Mouse (Mus musculus) kidney, adult 10 weeks (tissue): ENCODE measurements around the gene Stxbp3. TPM values are rescaled to one million over a fixed set of nuclear protein-coding genes. Genes with fewer than 3 reads are reported as not detected.

ENCODE experiments used
- polyA plus RNA-seq: library from polyadenylated mRNA; stranded (reverse); fragments of 350-450 nt; fragmentation: Illumina TruSeq; extraction: RNeasy Lipid Tissue Mini Kit (QIAGEN cat#74804); gene quantifications from one replicate; pipeline ENCODE4 v1.2.3, GENCODE M21; 2014; ENCODE audit warnings: low read depth, low replicate concordance

Gene Stxbp3
- polyA plus RNA-seq, result 135 TPM

DNA sequence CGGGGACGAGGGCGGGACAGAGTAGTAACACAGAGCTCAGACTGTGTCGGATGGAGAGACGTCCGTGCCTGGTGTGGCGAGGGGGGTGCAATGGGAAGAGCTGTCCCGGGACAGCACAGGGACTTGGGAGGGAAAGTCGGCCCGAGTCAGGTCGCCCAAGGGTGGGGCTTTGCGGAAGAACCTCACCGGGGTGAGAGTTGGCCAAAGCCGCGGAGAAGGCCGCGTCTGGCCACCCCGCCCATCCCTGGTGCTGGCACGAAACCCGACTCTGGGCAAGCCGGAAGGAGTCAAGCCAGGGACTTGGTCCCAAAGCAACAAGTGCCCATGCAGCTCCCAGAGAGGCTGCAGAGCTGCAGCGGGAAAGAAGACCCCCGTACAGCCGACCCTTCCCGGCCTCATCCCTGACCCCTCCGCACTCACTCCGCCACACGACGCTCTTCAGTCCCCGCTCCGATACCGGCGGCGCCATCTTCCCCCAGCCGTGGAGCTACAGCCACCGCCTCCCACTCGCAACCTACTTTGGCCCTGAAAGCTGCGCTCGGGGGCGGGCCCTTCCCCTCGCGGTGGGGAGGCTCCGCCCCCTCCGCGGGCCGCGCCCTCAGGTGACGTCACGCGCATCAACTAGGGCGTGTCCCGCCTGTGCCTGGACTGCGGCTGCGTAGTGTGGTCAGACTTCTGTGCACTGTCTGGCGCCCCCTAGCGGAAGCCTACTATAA lies at the start of gene Stxbp3:
Gene Stxbp3 (minus strand): TSS at position 527 of the 716 bp plus-strand sequence.

DNA sequence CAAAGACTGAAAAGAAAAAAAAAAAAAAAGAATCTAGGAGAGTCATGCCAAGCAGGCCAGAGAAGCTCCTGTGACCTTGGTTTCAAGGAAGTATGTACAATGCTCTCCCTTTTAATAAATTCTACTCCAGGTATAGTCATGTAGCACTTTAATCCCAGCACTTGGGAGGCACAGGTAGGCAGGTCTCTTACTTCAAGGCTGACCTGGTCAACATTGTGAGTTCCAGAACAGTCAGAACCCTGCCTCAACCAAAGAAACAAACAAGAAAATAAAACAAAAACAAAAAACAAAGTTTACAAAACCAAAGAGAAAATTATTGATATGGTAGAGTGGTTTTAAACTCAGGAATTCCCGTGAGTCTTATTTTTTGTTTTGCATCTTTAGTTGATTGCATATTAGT lies 49.6 kb upstream of the Stxbp3 start, which contains the start of gene Fndc7:
Gene Fndc7 (minus strand): TSS at position 101 of the 400 bp plus-strand sequence.

Other genes with a start within 250 kb of the Stxbp3 start
- gene Wdr47, start 249.2 kb downstream of the Stxbp3 start, polyA plus RNA-seq, result 29.6 TPM
- gene Clcc1, start 186.6 kb downstream of the Stxbp3 start, polyA plus RNA-seq, result 53.2 TPM
- gene Gpsm2, start 118.2 kb downstream of the Stxbp3 start, polyA plus RNA-seq, result 3.5 TPM
- gene Aknad1, start 100.9 kb downstream of the Stxbp3 start, polyA plus RNA-seq, result not detected
- not detected for gene Fndc7, start 49.5 kb upstream of the Stxbp3 start, polyA plus RNA-seq
- gene Prpf38b, start 71.2 kb upstream of the Stxbp3 start, polyA plus RNA-seq, result 91.9 TPM
- not detected for gene Henmt1, start 99.3 kb upstream of the Stxbp3 start, polyA plus RNA-seq
- gene Gm9857, start 99.9 kb upstream of the Stxbp3 start, polyA plus RNA-seq, result not detected
- gene Fam102b, start 187.1 kb upstream of the Stxbp3 start, polyA plus RNA-seq, result 30.0 TPM
- not detected for gene Slc25a54, start 239.9 kb upstream of the Stxbp3 start, polyA plus RNA-seq